Mouse (Mus musculus) lung, postnatal 0 days (tissue): ENCODE measurements at regions not wholly inside any gene's neighbourhood (a gene's known extent, or its start where the extent isn't known, plus 50 kb on each side); places are given as distances from the start of the nearest gene placed in this dataset.

Source experiments
- CTCF ChIP-seq: IDR thresholded peaks from 2 replicates; pipeline ENCODE4 v1.5.1; 2016; ENCODE audit warnings: antibody characterized with exemption, mild to moderate bottlenecking
- EP300 ChIP-seq: IDR thresholded peaks from 2 replicates; pipeline ENCODE4 v1.6.1; 2016; ENCODE audit warnings: antibody characterized with exemption, mild to moderate bottlenecking, control low read depth

DNA sequence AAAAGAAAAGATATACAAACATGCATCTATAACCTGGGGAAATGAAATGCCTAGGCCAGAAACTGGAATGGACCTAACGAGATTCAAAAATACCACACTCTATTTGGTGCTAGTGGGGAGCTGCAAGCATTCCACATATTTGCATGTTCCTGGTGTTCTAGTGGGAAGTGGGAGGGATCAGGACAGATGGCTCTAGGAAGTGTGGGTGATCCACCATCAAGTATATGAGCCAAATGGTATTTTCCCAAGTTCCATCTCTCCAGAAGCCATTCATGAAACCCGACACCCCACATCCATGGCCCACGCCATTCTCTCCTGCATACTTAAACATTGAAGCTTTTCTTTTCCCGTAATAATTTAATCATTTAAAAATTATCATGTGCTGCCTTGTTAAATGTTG lies 218.2 kb downstream of the Qdpr start:
- no peak for TF ChIP-seq CTCF
- TF ChIP-seq EP300 = no peak
